Mouse (Mus musculus) spleen, adult 18-20 months (tissue): ENCODE results near the gene Tmco1.

Source experiments
- DNase-seq, 2 experiments: peaks; one replicate each; pipeline ENCODE4 v3.0.0; 2022; ENCODE audit warnings: mixed read lengths in 2 of 2

Gene Tmco1

GRCm38 (mm10) chr1:167284258-167284836 is 23.8 kb upstream of the Tmco1 start:
- peak; percentile 45 to 46 for DNase-seq

GRCm38 (mm10) chr1:167284837-167285319 is 23.3 kb upstream of the Tmco1 start:
- peak; percentile 57 to 67 for DNase-seq

- DNase-seq: no peak
These were observed 23.0 kb upstream of the Tmco1 start, which contains the start of gene Uck2 for GRCm38 (mm10) chr1:167285320-167285355. TSS of gene Uck2 (minus strand) at chr1:167285320.

- DNase-seq: no peak
These were observed 22.8 kb upstream of the Tmco1 start for GRCm38 (mm10) chr1:167285356-167285755.

GRCm38 (mm10) chr1:167287156-167287555 is 21.0 kb upstream of the Tmco1 start:
- no peak for DNase-seq

GRCm38 (mm10) chr1:167288665-167289538 is 19.3 kb upstream of the Tmco1 start:
- DNase-seq: no peak

- no peak for DNase-seq
These were observed 18.5 kb upstream of the Tmco1 start for GRCm38 (mm10) chr1:167289567-167290262.

- DNase-seq: no peak
These were observed 17.9 kb upstream of the Tmco1 start for GRCm38 (mm10) chr1:167290263-167290592.

- no peak for DNase-seq
These were observed 16.6 kb upstream of the Tmco1 start for GRCm38 (mm10) chr1:167291610-167292009.

- DNase-seq: no peak
These were observed 15.7 kb upstream of the Tmco1 start for GRCm38 (mm10) chr1:167292447-167292846.

GRCm38 (mm10) chr1:167295679-167296402 is 12.3 kb upstream of the Tmco1 start:
- DNase-seq: no peak

- no peak for DNase-seq
These were observed 8.1 kb upstream of the Tmco1 start for GRCm38 (mm10) chr1:167300122-167300521.

GRCm38 (mm10) chr1:167305501-167306137 is 2.6 kb upstream of the Tmco1 start:
- no peak for DNase-seq

GRCm38 (mm10) chr1:167306451-167307240 is 1.5 kb upstream of the Tmco1 start:
- DNase-seq: peak; percentile 47 to 66

- DNase-seq: no peak
These were observed 504 bp upstream of the Tmco1 start for GRCm38 (mm10) chr1:167307674-167308073.

GRCm38 (mm10) chr1:167312367-167312766 is 4.2 kb downstream of the Tmco1 start:
- no peak for DNase-seq

GRCm38 (mm10) chr1:167313220-167313619 is 5.0 kb downstream of the Tmco1 start:
- no peak for DNase-seq

- no peak for DNase-seq
These were observed 13.5 kb downstream of the Tmco1 start for GRCm38 (mm10) chr1:167321691-167322090.

GRCm38 (mm10) chr1:167328776-167329175 is 20.6 kb downstream of the Tmco1 start:
- DNase-seq: no peak

- DNase-seq: no peak
These were observed 22.9 kb downstream of the Tmco1 start for GRCm38 (mm10) chr1:167331106-167331505.

GRCm38 (mm10) chr1:167336398-167336797 is 28.2 kb downstream of the Tmco1 start:
- DNase-seq: no peak

GRCm38 (mm10) chr1:167337463-167338095 is 29.4 kb downstream of the Tmco1 start:
- peak; percentile 50 to 76 for DNase-seq
